Mouse (Mus musculus): ENCODE results near the gene Egfl6.
A peak's percentile ranks its signal among the peaks of the same experiment; 100 is the strongest.

Egfl6 gene

GRCm38 (mm10) chrX:166584947-166585824 is at the start of gene Egfl6:
Gene Egfl6 (minus strand): TSS chrX:166585720.
- no peak for DNase-seq (ENCODE audit: extremely low read depth, low read depth)

- DNase-seq (ENCODE audit: extremely low read depth, low read depth), result no peak
These were observed 41.5 kb upstream of the Egfl6 start for GRCm38 (mm10) chrX:166626866-166627570.

GRCm38 (mm10) chrX:166626174-166626573 is 40.7 kb upstream of the Egfl6 start:
- no peak for DNase-seq (ENCODE audit: extremely low read depth, low read depth)

- no peak for DNase-seq (ENCODE audit: extremely low read depth, low read depth)
These were observed 37.7 kb upstream of the Egfl6 start for GRCm38 (mm10) chrX:166623176-166623575.

- no peak for DNase-seq (ENCODE audit: extremely low read depth, low read depth)
These were observed 36.2 kb upstream of the Egfl6 start for GRCm38 (mm10) chrX:166621560-166622301.

- no peak for DNase-seq (ENCODE audit: extremely low read depth, low read depth)
These were observed 35.4 kb upstream of the Egfl6 start for GRCm38 (mm10) chrX:166620900-166621299.

- DNase-seq (ENCODE audit: extremely low read depth, low read depth), result no peak
These were observed 33.6 kb upstream of the Egfl6 start for GRCm38 (mm10) chrX:166619084-166619483.

GRCm38 (mm10) chrX:166615191-166615590 is 29.7 kb upstream of the Egfl6 start:
- no peak for DNase-seq (ENCODE audit: extremely low read depth, low read depth)

- DNase-seq (ENCODE audit: extremely low read depth, low read depth), result no peak
These were observed 9.4 kb downstream of the Egfl6 start for GRCm38 (mm10) chrX:166576111-166576510.

GRCm38 (mm10) chrX:166565983-166566382 is 19.5 kb downstream of the Egfl6 start:
- no peak for DNase-seq (ENCODE audit: extremely low read depth, low read depth)

- DNase-seq (ENCODE audit: extremely low read depth, low read depth), result no peak
These were observed 20.1 kb downstream of the Egfl6 start for GRCm38 (mm10) chrX:166565401-166565800.

- no peak for DNase-seq (ENCODE audit: extremely low read depth, low read depth)
These were observed 20.6 kb downstream of the Egfl6 start for GRCm38 (mm10) chrX:166564900-166565299.

GRCm38 (mm10) chrX:166559333-166559732 is 26.2 kb downstream of the Egfl6 start:
- no peak for DNase-seq (ENCODE audit: extremely low read depth, low read depth)

- no peak for DNase-seq (ENCODE audit: extremely low read depth, low read depth)
These were observed 33.2 kb downstream of the Egfl6 start for GRCm38 (mm10) chrX:166552355-166552754.

- no peak for DNase-seq (ENCODE audit: extremely low read depth, low read depth)
These were observed 39.0 kb downstream of the Egfl6 start for GRCm38 (mm10) chrX:166546495-166546894.

GRCm38 (mm10) chrX:166535138-166535537 is 50.4 kb downstream of the Egfl6 start:
- peak; percentile 83 for DNase-seq (ENCODE audit: extremely low read depth, low read depth)

- no peak for DNase-seq (ENCODE audit: extremely low read depth, low read depth)
These were observed 52.1 kb downstream of the Egfl6 start for GRCm38 (mm10) chrX:166533432-166533831.

GRCm38 (mm10) chrX:166531671-166532070 is 53.8 kb downstream of the Egfl6 start:
- no peak for DNase-seq (ENCODE audit: extremely low read depth, low read depth)

- DNase-seq (ENCODE audit: extremely low read depth, low read depth), result no peak
These were observed 57.4 kb downstream of the Egfl6 start for GRCm38 (mm10) chrX:166528126-166528525.

GRCm38 (mm10) chrX:166525637-166526315 is 59.7 kb downstream of the Egfl6 start:
- DNase-seq (ENCODE audit: extremely low read depth, low read depth), result no peak

- DNase-seq (ENCODE audit: extremely low read depth, low read depth), result no peak
These were observed 64.7 kb downstream of the Egfl6 start for GRCm38 (mm10) chrX:166520782-166521181.

Data from MEL-GATA-1-ER (cell line).